Mouse (Mus musculus): ENCODE measurements at regions not wholly inside any gene's neighbourhood (a gene's known extent, or its start where the extent isn't known, plus 50 kb on each side); places are given as distances from the start of the nearest gene placed in this dataset.

DNA sequence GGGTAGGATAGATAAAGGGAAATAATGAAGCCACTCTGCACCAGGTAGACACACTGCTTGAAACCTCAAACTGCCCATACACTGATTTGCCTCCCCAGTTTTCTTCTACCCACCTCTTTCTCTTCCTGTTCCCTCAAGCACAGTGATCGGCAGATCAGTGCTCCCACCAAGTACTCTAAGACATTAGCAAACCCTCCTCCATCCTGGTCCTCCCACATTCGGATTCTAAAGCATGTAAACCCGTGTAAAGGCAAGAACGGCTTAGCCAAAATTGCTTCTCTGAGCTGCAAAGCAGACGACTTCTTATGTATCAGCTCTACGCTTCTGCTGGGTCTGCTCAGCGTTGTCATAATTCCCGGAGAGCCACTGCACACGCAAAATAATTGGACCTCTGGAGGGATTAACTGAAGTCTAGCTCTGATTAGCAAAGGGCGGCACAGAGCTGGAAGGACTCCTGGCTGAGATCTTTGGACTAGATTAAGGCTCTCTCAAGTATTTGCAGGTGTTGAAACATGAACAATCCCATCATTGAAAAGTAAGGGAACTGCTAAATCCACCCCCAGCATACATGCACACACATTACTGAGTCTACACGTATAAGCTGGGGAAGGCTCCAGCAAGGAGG lies 67.2 kb downstream of the Mtx3 start:
- no peak for TF ChIP-seq CTCF (IDR thresholded peaks at IDR 0.05)
- Histone ChIP-seq H3K4me3 (no peak overlapping the region), H3K27ac (peak overlapping the region; percentile 26)
- intact Hi-C loops (cut with DNase I), result no loop called here
- DNase-seq (ENCODE audit: extremely low spot score in 1 of 2, low spot score in 2 of 2), result no peak

DNA sequence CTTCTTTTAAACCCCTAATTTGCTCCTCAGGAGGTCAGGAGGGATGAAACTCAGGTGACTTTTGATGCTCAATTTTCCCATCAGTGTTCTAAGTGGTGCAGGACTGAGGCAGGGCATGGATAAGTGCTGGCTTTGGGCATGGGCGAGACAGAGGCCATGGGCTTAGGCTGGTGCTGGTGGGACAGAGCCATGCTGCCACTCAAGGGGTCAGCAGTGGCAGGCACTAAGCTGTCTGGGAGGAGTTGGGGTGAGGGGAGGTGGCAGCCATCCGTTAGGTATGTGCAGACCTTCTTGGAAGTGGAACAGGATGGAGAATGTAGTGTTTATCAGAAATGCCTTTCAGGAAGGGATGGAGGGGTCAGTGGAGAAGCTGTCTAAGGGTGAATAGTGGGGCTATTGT lies 68.1 kb downstream of the Mtx3 start:
- H3K27ac ChIP-seq, result no peak overlapping the region
- intact Hi-C loops (cut with DNase I), result no loop called here
- no peak overlapping the region for H3K4me3 ChIP-seq
- no peak for TF ChIP-seq CTCF (IDR thresholded peaks at IDR 0.05)
- DNase-seq (ENCODE audit: extremely low spot score in 1 of 2, low spot score in 2 of 2), result no peak

- Histone ChIP-seq H3K27ac (no peak overlapping the region), H3K4me3 (no peak overlapping the region)
- no peak for TF ChIP-seq CTCF (IDR thresholded peaks at IDR 0.05)
- no peak for DNase-seq (ENCODE audit: extremely low spot score in 1 of 2, low spot score in 2 of 2)
- intact Hi-C loops (cut with DNase I), result no loop called here
These were observed 70.1 kb downstream of the Mtx3 start for GRCm38 (mm10) chr13:92914631-92915030.

- DNase-seq (ENCODE audit: extremely low spot score in 1 of 2, low spot score in 2 of 2), result no peak
- TF ChIP-seq CTCF (IDR thresholded peaks at IDR 0.05), result no peak
- Histone ChIP-seq H3K27ac (peak overlapping the region; percentile 36; the same call in 1 of the 2 replicates), H3K4me3 (no peak overlapping the region)
- intact Hi-C loops (cut with DNase I), result no loop called here
These were observed 70.8 kb downstream of the Mtx3 start for GRCm38 (mm10) chr13:92915221-92915839.

- TF ChIP-seq CTCF (IDR thresholded peaks at IDR 0.05), result no peak
- H3K27ac ChIP-seq, result peak overlapping the region; percentile 36
- no peak overlapping the region for H3K4me3 ChIP-seq
- no peak for DNase-seq (ENCODE audit: extremely low spot score in 1 of 2, low spot score in 2 of 2)
- intact Hi-C loops (cut with DNase I), result no loop called here
These were observed 71.6 kb downstream of the Mtx3 start for GRCm38 (mm10) chr13:92915948-92916710.

- DNase-seq (ENCODE audit: extremely low spot score in 1 of 2, low spot score in 2 of 2), result no peak
- H3K27ac ChIP-seq, result no peak overlapping the region
- no peak for TF ChIP-seq CTCF (IDR thresholded peaks at IDR 0.05)
- intact Hi-C loops (cut with DNase I), result no loop called here
- H3K4me3 ChIP-seq, result no peak overlapping the region
These were observed 75.3 kb downstream of the Mtx3 start for GRCm38 (mm10) chr13:92919882-92920281.

- no peak for DNase-seq (ENCODE audit: extremely low spot score in 1 of 2, low spot score in 2 of 2)
- no peak overlapping the region for H3K4me3 ChIP-seq
- intact Hi-C loops (cut with DNase I), result no loop called here
- no peak overlapping the region for H3K27ac ChIP-seq
- TF ChIP-seq CTCF (IDR thresholded peaks at IDR 0.05), result no peak
These were observed 77.4 kb downstream of the Mtx3 start for GRCm38 (mm10) chr13:92921936-92922335.

DNA sequence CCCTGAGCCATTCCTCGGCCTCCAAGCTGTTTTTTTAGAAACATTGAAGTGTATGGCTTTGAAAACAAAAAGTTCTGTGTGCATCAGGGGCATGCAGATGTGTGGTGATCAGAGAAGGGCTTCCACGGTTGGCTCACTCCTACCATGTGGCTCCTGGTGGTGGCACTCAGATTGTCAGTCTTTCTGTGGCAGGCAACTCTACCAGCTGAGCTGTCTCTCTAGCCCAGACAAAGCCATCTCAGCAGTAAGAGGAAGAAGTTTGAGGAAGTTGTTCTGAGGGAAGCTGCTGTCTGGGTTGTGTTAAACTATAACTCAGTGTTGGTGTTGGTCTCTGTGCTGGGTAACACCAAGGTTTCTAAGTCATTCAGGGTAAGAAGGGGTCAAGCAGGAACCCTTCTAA lies 78.9 kb downstream of the Mtx3 start:
- no peak; the same call in 1 of the 2 replicates for TF ChIP-seq CTCF (IDR thresholded peaks at IDR 0.05)
- DNase-seq (ENCODE audit: extremely low spot score in 1 of 2, low spot score in 2 of 2), result no peak
- intact Hi-C loops (cut with DNase I), result no loop called here

DNA sequence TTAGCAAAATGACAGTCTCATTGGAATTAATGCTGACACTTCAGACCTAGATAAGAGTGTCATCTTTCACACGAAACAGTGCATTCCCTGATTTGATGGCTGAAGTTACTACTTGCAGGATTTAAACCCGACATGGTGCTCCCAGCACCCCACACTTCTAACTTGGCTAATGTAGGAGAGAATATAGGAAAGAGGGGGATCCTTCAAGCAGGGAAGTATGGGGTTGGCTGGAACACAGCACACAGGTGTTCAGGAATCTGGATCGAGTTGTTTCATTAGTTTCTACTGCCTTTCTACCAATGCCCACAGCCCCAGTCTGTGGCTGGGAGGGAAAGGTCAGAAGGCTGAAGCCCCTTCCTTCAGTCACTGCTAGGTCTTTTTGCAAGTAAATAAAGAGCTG lies 79.5 kb downstream of the Mtx3 start:
- Histone ChIP-seq H3K27ac (no peak overlapping the region), H3K4me3 (no peak overlapping the region)
- TF ChIP-seq CTCF (IDR thresholded peaks at IDR 0.05), result no peak
- intact Hi-C loops (cut with DNase I), result no loop called here
- DNase-seq (ENCODE audit: extremely low spot score in 1 of 2, low spot score in 2 of 2), result no peak

More for the DNA sequence above, 78.9 kb downstream of the Mtx3 start:
- no peak overlapping the region for H3K4me3 ChIP-seq
- no peak overlapping the region for H3K27ac ChIP-seq

GRCm38 (mm10) chr13:92925196-92925595 lies 80.6 kb downstream of the Mtx3 start:
- no peak for DNase-seq (ENCODE audit: extremely low spot score in 1 of 2, low spot score in 2 of 2)
- TF ChIP-seq CTCF (IDR thresholded peaks at IDR 0.05), result no peak
- no peak overlapping the region for H3K4me3 ChIP-seq
- H3K27ac ChIP-seq, result no peak overlapping the region
- intact Hi-C loops (cut with DNase I), result no loop called here

- no peak for DNase-seq (ENCODE audit: extremely low spot score in 1 of 2, low spot score in 2 of 2)
- TF ChIP-seq CTCF (IDR thresholded peaks at IDR 0.05), result no peak
- no peak overlapping the region for H3K4me3 ChIP-seq
- intact Hi-C loops (cut with DNase I), result no loop called here
- H3K27ac ChIP-seq, result no peak overlapping the region
These were observed 84.0 kb downstream of the Mtx3 start for GRCm38 (mm10) chr13:92928551-92928950.

DNA sequence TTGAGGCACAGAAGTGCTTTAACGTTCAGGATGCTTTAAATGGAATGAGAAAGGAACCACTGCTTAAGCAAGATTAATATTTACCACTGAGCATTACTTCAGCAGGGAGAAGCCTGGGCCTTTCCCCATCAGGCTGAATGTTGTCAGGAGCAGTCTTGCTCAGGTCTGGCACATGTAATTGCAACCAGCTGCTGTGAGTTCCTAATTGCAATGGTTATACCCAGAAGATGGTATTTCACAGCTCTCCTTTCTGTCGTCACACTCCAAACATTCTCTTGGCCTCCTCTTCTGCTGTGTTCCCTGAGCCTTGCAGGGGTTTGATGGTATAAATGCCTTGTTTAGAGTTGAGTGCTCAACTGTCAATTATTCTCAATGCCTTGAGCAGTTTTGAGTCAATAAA lies 87.1 kb downstream of the Mtx3 start:
- TF ChIP-seq CTCF (IDR thresholded peaks at IDR 0.05), result no peak
- intact Hi-C loops (cut with DNase I), result no loop called here

More for the DNA sequence above, 87.1 kb downstream of the Mtx3 start:
- Histone ChIP-seq H3K4me3 (no peak overlapping the region), H3K27ac (no peak overlapping the region)
- DNase-seq (ENCODE audit: extremely low spot score in 1 of 2, low spot score in 2 of 2), result no peak

Data from left cerebral cortex, adult 2 months (tissue).